Mouse (Mus musculus): ENCODE data around the gene Gpr142.
A peak's percentile ranks its signal among the peaks of the same experiment; 100 is the strongest.

The Gpr142 gene

GRCm38 (mm10) chr11:114802540-114803267 is 4.0 kb downstream of the Gpr142 start:
- no peak for DNase-seq

- DNase-seq = no peak
These were observed 5.3 kb downstream of the Gpr142 start for GRCm38 (mm10) chr11:114803990-114804389.

GRCm38 (mm10) chr11:114807025-114807424 is 8.3 kb downstream of the Gpr142 start:
- no peak for DNase-seq

GRCm38 (mm10) chr11:114807686-114808427 is 9.1 kb downstream of the Gpr142 start:
- DNase-seq = no peak

GRCm38 (mm10) chr11:114809371-114809770 is 10.6 kb downstream of the Gpr142 start:
- no peak for DNase-seq

GRCm38 (mm10) chr11:114810344-114810743 is 11.6 kb downstream of the Gpr142 start:
- no peak for DNase-seq

- peak; percentile 88 for DNase-seq
These were observed 14.1 kb downstream of the Gpr142 start for GRCm38 (mm10) chr11:114812731-114813240.

- DNase-seq = no peak
These were observed 16.3 kb downstream of the Gpr142 start for GRCm38 (mm10) chr11:114814873-114815592.

GRCm38 (mm10) chr11:114816934-114817333 is 18.2 kb downstream of the Gpr142 start:
- DNase-seq = no peak

GRCm38 (mm10) chr11:114818185-114818584 is 19.5 kb downstream of the Gpr142 start:
- DNase-seq = no peak

- no peak for DNase-seq
These were observed 20.4 kb downstream of the Gpr142 start for GRCm38 (mm10) chr11:114819110-114819509.

GRCm38 (mm10) chr11:114820444-114820843 is 21.7 kb downstream of the Gpr142 start:
- DNase-seq = no peak

GRCm38 (mm10) chr11:114821325-114821724 is 22.6 kb downstream of the Gpr142 start:
- DNase-seq = no peak

GRCm38 (mm10) chr11:114822727-114823126 is 24.0 kb downstream of the Gpr142 start:
- DNase-seq = peak; percentile 92

- DNase-seq = no peak
These were observed 24.5 kb downstream of the Gpr142 start for GRCm38 (mm10) chr11:114823199-114823725.

- no peak for DNase-seq
These were observed 28.0 kb downstream of the Gpr142 start for GRCm38 (mm10) chr11:114826686-114827085.

- DNase-seq = no peak
These were observed 31.0 kb downstream of the Gpr142 start for GRCm38 (mm10) chr11:114829499-114830432.

- DNase-seq = no peak
These were observed 31.7 kb downstream of the Gpr142 start for GRCm38 (mm10) chr11:114830433-114830773.

- DNase-seq = no peak
These were observed 34.4 kb downstream of the Gpr142 start for GRCm38 (mm10) chr11:114833166-114833565.

- DNase-seq = no peak
These were observed 45.2 kb downstream of the Gpr142 start for GRCm38 (mm10) chr11:114843818-114844463.

GRCm38 (mm10) chr11:114844464-114845220 is 45.9 kb downstream of the Gpr142 start:
- DNase-seq = no peak

Measured in right cerebral cortex, adult 18-20 months (tissue).